Comparison of ENCODE assay signal across 8 mouse cellular contexts in genomic region chr10:69690131-69690960, GRCm38 (mm10).
DNase-seq lines count a peak whose midpoint lies in the region; ATAC-seq lines count a peak whose summit lies in the region.
"Had no signal": no experiment of that assay in that cellular context is flagged by ENCODE, and none has a peak within 500 bp of the region (broad histone marks: within the 10 kb centered on the region; RNA-seq: fewer than 3 reads in every experiment).

No protein-coding gene starts in this region.

- ATAC-seq in lung, embryonic 15.5 days (ENCODE audit: borderline replicate concordance, extremely low read depth, low FRiP score, low TSS enrichment): no peak
- ATAC-seq in forebrain, embryonic 13.5 days: peak; percentile 77

- H3K27ac ChIP-seq in lung, embryonic 15.5 days: no peak overlapping the region
- H3K27ac ChIP-seq in forebrain, embryonic 13.5 days: peak overlapping the region; percentile 79
- H3K27ac ChIP-seq: liver, embryonic 15.5 days had no signal

- H3K27me3 ChIP-seq in lung, embryonic 15.5 days: no peaks in the 10 kb centered on the region
- H3K27me3 ChIP-seq in forebrain, embryonic 13.5 days: no peaks in the 10 kb centered on the region
- H3K27me3 ChIP-seq: liver, embryonic 15.5 days had no signal

- no peaks in the 10 kb centered on the region for H3K4me1 ChIP-seq in lung, embryonic 15.5 days
- H3K4me1 ChIP-seq in forebrain, embryonic 13.5 days: peaks cover 22% of the 10 kb centered on the region
- H3K4me1 ChIP-seq: liver, embryonic 15.5 days had no signal

- no peak for DNase-seq in lung, postnatal 10 days
- DNase-seq in layer of hippocampus, postnatal 36 days: peak; percentile 51 to 54
- DNase-seq in right cerebral cortex, adult 2 months (ENCODE audit: low spot score in 2 of 2): peak; percentile 64 to 73
- DNase-seq in c-Kit-positive CD71-positive TER-119-positive erythroid progenitor cells, embryonic 14.5 days (ENCODE audit: low spot score): no peak
- no peak for DNase-seq in spleen, adult 12 weeks (ENCODE audit: low spot score)

- no peak overlapping the region for H3K4me3 ChIP-seq in lung, embryonic 15.5 days
- peak overlapping the region; percentile 11 for H3K4me3 ChIP-seq in forebrain, embryonic 13.5 days
- H3K4me3 ChIP-seq: liver, embryonic 15.5 days had no signal

- no peaks in the 10 kb centered on the region for H3K36me3 ChIP-seq in lung, embryonic 15.5 days
- no peaks in the 10 kb centered on the region for H3K36me3 ChIP-seq in forebrain, embryonic 13.5 days (ENCODE audit: poor library complexity, severe bottlenecking)
- H3K36me3 ChIP-seq: liver, embryonic 15.5 days had no signal

- 17% methylated on average over 12 of the region's 12 CpGs for WGBS in lung, embryonic 15.5 days
- 4% methylated on average over 12 of the region's 12 CpGs for WGBS in forebrain, embryonic 13.5 days

- no peak overlapping the region for H3K9ac ChIP-seq in lung, embryonic 15.5 days
- peak overlapping the region; percentile 35; the same call in 1 of the 2 replicates for H3K9ac ChIP-seq in forebrain, embryonic 13.5 days
- H3K9ac ChIP-seq: liver, embryonic 15.5 days had no signal

- peak overlapping the region; percentile 10; the same call in 1 of the 2 replicates for H3K4me2 ChIP-seq in lung, embryonic 15.5 days
- H3K4me2 ChIP-seq in forebrain, embryonic 13.5 days: peak overlapping the region; percentile 51
- H3K4me2 ChIP-seq: liver, embryonic 15.5 days had no signal

- no peaks in the 10 kb centered on the region for H3K9me3 ChIP-seq in lung, embryonic 15.5 days
- no peaks in the 10 kb centered on the region for H3K9me3 ChIP-seq in forebrain, embryonic 13.5 days (replicated peaks)
- H3K9me3 ChIP-seq: liver, embryonic 15.5 days had no signal

Comparison
In these comparisons a context has a peak if more than half of its experiments do, and no peak if none do; other contexts are left out.
1. DNase-seq: peak in layer of hippocampus, postnatal 36 days (2 of 2) and right cerebral cortex, adult 2 months (2 of 2); none in lung, postnatal 10 days (single experiment), c-Kit-positive CD71-positive TER-119-positive erythroid progenitor cells, embryonic 14.5 days (single experiment) and spleen, adult 12 weeks (single experiment).